Mouse (Mus musculus): Measurements from ENCODE around the gene Cdh24. TPM values are rescaled to one million over a fixed set of nuclear protein-coding genes. Genes with fewer than 3 reads are reported as not detected.

The Cdh24 gene
- total RNA-seq (2021), result 10 to 100 TPM; 22.5 to 27.5 TPM
- long read RNA-seq, experiment 1, partial matches to known transcripts, result 1 of 2 reads
- long read RNA-seq, experiment 1, other reads (novel, unspliced or antisense), result 1 of 2 reads
- long read RNA-seq, experiment 2, partial matches to known transcripts, result 4 of 7 reads
- long read RNA-seq, experiment 2, other reads (novel, unspliced or antisense), result 3 of 7 reads

DNA sequence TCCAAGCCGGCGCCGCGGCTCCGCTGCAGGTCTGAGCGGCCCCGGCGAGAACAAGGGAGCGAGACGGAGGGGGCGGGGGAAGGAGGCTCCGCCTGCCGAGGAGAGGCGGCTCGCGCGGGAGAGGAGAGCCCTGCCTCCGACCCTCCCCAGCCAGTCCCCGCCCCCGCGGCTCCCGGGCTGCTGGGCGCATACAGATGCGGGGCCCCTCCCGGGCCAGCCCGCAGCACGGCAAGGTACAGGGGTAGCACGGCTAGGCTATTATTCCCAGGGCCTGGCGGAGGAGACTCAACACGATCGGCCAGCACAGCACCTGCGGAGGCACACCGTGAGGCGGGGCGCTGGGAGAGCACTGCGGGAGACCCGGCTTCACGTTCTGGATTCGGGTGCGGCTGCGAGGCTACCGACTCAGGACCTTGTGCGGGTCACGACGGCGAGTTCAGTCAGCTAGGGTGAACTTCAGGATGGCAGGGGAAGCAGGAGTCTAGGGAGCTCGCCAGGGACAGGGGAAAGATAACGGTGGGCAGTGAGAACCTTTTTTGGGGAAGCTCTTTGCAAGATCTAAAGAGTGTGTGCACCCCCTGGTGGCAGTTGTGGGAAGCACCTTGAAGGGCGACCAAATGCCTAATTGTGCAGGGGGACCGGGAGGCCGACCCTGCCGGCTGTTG lies at the start of gene Cdh24:
Cdh24 (minus strand) TSS at position 60 of the 665 bp plus-strand sequence.
- peak; percentile 95 for TF ChIP-seq CTCF (conservative IDR thresholded peaks at IDR 0.05)
- DNase-seq (ENCODE audit: low spot score in 2 of 2), result peak; percentile 86 to 91
- Histone ChIP-seq H3K4me3 (peak within 1 kb of the TSS; percentile 92), H3K27ac (peak within 1 kb of the TSS; percentile 83)

DNA sequence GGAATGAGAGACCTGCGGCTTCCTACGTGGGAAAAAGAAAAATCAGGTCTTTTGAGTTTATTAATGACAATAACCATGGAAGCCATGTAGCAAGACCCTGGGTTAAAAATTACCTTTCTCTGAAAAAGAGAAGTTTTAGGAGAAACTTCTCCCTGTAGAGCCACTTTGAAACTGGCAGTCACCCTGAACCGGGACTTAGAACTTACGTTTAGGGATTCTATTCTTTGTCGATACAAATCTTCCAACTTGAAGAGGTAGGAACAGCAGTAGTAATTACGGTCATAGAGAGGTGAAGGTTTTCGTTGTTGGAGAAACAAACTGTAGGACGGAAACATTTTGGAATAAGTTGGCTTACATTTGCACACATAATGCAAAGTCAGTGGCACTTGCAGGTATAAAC lies 46.1 kb upstream of the Cdh24 start:
- TF ChIP-seq CTCF (conservative IDR thresholded peaks at IDR 0.05), result no peak
- DNase-seq (ENCODE audit: low spot score in 2 of 2), result no peak
- Histone ChIP-seq H3K27ac (peak overlapping the region; percentile 89), H3K4me3 (peak overlapping the region; percentile 64)

DNA sequence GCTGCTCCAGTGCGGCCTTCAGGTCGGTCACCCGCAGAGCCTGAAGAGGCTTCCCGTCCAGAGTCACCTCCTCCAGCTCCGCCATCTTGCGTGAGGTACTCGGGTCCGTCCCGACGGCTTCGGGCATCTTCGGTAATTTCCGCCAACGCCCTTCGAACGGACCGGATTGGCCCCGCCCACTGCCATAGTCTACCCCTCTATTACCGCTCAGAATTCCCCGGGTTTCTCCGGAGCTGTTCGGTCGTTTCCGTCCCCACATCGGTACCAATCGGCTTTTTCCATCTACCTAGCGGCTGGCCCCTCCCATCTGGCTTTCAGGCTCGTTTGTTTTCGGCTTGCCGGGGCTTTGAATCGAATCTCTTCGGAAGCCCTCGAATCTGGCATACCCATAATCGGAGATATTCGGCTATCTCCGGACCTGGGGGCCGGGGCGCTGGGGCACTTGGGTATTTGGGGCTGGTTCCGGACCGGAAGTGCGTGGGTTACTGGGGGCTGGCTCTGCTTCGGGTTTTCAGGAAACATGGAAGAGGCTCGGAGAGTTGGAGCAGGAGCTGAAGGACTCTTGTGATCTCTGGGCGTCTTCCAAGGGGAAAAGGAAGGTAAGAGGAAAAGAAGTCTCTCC lies 45.5 kb upstream of the Cdh24 start, which contains the start of gene Acin1:
Acin1 (minus strand) TSS at position 410 of the 622 bp plus-strand sequence.
- Histone ChIP-seq H3K27ac (peak within 1 kb of the TSS; percentile 100), H3K4me3 (peak within 1 kb of the TSS; percentile 73)
- DNase-seq (ENCODE audit: low spot score in 2 of 2), result peak; percentile 100
- no peak for TF ChIP-seq CTCF (conservative IDR thresholded peaks at IDR 0.05)

DNA sequence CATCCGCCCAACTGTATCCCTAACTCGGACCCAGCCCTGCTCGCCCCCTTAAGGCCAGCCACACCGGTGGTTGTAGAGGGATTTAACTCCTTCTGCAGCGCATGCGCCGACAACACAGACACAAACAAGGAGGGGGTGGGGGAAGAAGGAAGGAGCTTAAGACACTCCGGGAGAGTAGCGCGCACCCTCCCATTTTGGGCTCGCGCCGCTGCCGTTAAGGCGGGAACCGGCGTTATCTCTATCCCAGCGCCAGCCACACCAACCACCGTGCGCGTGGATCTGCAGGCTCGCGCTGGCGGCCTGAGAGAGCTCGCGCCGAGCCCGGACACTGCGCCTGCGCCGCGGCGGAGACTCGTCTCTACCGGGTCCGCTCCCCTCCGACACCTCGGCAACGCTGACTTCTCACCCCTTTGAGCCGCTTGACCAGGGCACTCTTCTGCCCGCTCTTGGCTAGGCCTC lies 44.9 kb upstream of the Cdh24 start, which contains the start of gene 1700123O20Rik:
1700123O20Rik (plus strand) TSS at position 154 of the 459 bp plus-strand sequence.
- H3K27ac ChIP-seq, result peak within 1 kb of the TSS; percentile 100
- peak; percentile 58 for TF ChIP-seq CTCF (conservative IDR thresholded peaks at IDR 0.05)
- peak within 1 kb of the TSS; percentile 73 for H3K4me3 ChIP-seq
- DNase-seq (ENCODE audit: low spot score in 2 of 2), result peak; percentile 65 to 78

DNA sequence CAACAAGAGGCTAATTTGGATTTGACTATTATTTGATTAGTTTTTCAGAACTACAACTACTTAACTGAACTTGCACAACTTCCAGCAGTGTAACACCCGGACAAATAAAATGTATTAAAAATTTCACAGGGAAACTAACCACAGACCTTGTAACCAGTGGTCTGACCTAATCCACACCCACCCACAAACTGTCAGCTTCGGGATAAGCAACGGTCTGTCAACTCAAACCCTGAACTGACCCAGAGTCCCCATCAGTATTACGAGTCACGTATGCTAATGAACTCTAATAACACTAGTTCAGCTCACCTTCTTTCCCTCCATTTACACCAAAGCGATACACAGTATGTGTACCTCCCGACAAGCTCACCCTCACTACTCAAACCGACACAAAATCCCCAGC lies 44.3 kb upstream of the Cdh24 start:
- H3K27ac ChIP-seq, result peak overlapping the region; percentile 100

DNA sequence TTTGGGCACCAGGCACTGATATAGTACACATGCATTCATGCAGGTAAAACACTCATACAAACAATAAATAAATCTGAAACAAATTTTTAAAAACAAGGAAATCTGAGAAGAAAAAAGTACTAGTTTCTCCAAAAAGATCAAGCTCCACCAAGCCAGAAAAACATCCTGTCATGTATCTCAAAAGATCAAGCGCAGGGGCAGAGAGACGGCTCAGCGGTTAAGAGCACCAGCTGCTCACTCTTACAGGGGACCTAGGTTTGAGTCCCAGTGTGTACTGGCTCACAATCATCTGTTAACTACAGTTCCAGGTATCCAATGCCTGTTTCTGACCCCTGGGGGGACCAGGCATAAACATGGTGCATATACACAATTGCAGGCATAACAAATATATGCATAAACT lies 41.2 kb upstream of the Cdh24 start:
- Histone ChIP-seq H3K4me3 (no peak overlapping the region), H3K27ac (no peak overlapping the region)
- DNase-seq (ENCODE audit: low spot score in 2 of 2), result no peak
- TF ChIP-seq CTCF (conservative IDR thresholded peaks at IDR 0.05), result no peak

More for the DNA sequence above, 44.3 kb upstream of the Cdh24 start:
- peak overlapping the region; percentile 73 for H3K4me3 ChIP-seq
- TF ChIP-seq CTCF (conservative IDR thresholded peaks at IDR 0.05), result no peak
- no peak for DNase-seq (ENCODE audit: low spot score in 2 of 2)

DNA sequence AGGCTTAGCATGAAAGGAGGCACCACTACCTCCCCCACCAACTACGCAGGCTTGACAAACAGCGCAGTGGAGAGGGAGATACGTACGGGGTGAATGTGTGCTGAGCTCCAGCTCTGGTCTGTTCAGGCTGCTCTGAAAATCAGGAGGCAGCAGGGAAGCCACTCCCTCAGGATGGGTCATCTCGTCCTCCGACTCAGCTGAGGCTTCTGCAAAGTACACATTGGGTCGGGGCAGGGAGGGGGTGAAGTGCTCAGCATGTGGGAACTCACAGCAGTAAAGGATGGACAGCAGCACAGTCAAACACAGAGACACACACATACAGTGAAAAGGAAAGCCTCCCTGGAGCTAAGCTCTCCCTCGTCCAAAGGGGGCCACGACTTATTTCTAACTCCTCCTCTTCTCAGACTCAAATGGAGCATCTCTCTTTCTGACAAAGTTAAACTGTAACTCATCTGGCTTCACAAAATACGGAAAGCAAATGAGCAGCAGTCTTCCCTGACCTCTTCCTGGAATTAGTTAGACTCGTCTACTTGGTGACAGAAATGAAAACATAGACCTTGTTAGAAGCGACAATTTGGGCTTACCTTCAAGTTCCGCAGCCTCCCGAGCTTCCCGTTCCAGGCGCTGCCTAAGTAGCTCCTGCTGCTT lies 37.6 kb upstream of the Cdh24 start:
- DNase-seq (ENCODE audit: low spot score in 2 of 2), result no peak
- no peak overlapping the region for H3K4me3 ChIP-seq
- no peak for TF ChIP-seq CTCF (conservative IDR thresholded peaks at IDR 0.05)

DNA sequence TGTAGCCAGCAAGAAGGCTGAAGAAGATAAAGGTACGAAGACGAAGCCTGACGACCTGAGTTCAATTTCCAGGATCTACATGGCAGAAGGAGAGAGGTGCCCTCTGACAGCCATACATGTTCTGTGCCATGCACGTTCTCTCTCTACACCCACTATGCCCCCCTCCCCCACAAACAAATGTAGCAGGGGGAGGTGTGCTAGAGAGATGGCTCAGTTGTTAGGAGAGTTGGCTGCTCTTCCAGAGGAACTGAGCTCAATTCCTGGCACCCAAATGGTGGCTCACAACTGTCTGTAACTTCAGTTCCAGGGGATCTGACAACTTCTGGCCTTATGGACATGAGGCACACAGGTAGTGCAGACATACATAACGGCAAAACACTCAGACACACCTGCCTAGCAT lies 35.1 kb upstream of the Cdh24 start:
- no peak overlapping the region for H3K4me3 ChIP-seq
- TF ChIP-seq CTCF (conservative IDR thresholded peaks at IDR 0.05), result no peak
- H3K27ac ChIP-seq, result peak overlapping the region; percentile 9; the same call in 1 of the 2 replicates
- DNase-seq (ENCODE audit: low spot score in 2 of 2), result peak in 1 of 2 experiments; percentile 47

More for the DNA sequence above, 37.6 kb upstream of the Cdh24 start:
- no peak overlapping the region for H3K27ac ChIP-seq

DNA sequence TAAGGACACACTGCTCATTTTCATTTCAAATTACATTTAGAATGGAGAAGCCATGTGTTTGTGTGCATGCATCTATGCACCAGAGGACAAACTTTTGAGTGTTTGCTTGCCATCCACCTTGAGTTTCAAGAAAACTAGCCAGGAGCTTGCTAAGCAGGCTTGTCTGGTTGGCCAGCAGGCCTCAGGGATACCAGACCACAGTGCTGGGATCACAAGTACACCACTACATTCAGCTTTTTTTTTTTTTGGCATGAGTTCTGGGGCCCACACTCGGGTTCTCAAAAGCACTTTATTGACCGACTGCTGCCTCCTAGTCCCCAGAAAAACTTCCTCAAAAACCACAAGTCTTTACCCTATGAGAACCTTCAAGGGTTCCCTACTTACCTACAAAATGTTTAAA lies 33.2 kb upstream of the Cdh24 start:
- no peak for DNase-seq (ENCODE audit: low spot score in 2 of 2)
- peak overlapping the region; percentile 48; the same call in 1 of the 2 replicates for H3K27ac ChIP-seq
- H3K4me3 ChIP-seq, result no peak overlapping the region
- no peak for TF ChIP-seq CTCF (conservative IDR thresholded peaks at IDR 0.05)

DNA sequence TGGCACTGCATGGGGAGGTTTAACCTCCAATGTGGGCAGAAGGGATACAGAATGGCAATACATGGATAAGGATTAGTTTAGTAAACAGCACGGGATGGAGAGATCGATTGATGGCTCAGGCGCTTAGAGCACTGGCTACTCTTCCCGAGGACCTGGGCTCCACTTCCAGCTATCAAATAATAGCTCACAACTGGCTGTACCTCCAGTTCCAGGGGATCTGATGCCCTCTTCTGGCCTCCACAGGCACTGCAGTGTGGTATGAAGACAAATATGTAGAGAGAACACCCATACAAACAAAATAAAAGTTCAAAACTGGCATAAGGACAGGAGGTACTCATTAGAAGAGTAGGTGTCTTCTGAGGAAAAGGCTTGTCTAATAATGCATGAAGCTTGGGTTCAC lies 28.2 kb upstream of the Cdh24 start:
- DNase-seq (ENCODE audit: low spot score in 2 of 2), result peak in 1 of 2 experiments; percentile 59
- Histone ChIP-seq H3K27ac (no peak overlapping the region), H3K4me3 (no peak overlapping the region)
- peak; percentile 86 for TF ChIP-seq CTCF (conservative IDR thresholded peaks at IDR 0.05)

DNA sequence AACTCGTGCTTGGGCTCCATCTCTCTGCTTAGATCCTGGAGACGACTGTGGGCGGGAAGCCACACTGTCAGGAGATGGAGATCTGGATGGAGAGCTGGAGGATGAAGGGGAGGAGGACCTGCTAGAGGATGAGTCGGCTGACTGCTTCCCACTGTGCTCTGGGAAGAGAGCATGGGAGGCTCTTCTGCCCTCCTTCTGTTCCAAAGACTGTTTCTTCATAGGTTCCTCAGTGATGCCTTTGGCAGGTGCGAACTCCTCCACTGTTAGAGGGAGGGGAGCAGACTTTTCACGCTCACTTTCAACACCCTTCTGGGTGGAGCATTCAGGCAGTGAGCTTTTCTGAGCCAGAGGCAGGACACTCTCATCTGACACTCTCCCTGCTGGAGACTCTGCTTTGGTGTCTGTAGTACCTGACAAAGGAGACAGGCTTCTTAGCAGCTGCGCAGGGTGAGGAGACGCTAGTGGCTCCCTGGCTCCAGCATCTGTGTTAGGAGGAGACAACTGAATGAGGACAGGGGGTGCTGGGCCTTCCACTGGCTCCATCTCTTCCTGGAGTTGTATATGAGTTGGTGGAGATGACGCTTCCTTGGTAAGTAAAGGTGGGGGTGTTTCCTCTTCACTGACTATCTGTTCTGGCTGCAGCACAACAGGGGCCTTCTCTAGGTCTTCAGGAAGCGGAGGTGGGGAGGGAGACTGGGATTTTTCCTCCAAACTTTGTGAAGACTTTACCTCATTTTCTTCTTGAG lies 23.5 kb upstream of the Cdh24 start:
- DNase-seq (ENCODE audit: low spot score in 2 of 2), result no peak
- H3K27ac ChIP-seq, result peak overlapping the region; percentile 54
- H3K4me3 ChIP-seq, result no peak overlapping the region
- TF ChIP-seq CTCF (conservative IDR thresholded peaks at IDR 0.05), result no peak

DNA sequence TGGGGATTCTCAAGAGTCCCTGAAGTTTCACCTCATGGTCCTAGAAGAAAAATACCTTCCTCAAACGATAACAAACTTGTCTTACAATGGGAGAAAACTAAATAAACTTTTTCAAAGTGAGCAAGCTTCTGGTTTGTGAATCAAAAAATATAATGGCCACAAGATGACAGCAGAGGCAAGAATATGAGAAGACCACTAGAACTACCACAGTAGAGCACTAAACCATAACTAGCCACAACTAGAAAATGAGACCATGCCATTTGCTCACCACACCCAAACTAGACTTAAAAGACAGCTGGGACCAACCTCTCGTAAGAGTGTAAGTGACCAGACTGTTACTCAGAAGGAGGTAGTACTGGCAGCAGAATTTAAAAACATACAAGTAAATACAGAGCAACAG lies 18.8 kb upstream of the Cdh24 start:
- no peak for DNase-seq (ENCODE audit: low spot score in 2 of 2)
- Histone ChIP-seq H3K27ac (no peak overlapping the region), H3K4me3 (no peak overlapping the region)
- TF ChIP-seq CTCF (conservative IDR thresholded peaks at IDR 0.05), result peak; percentile 75
